Mouse (Mus musculus) midbrain, postnatal 0 days (tissue): ENCODE data around the gene Ndufs6. TPM values are rescaled to one million over a fixed set of nuclear protein-coding genes. Genes with fewer than 3 reads are reported as not detected.
A peak's percentile ranks its signal among the peaks of the same experiment; 100 is the strongest.

Experiments used
- ATAC-seq: fragments of 200-750 bp; cut with Nextera tagmentation; 2 replicates; pipeline ENCODE4 v1.8.0; 2017; ENCODE audit warnings: moderate number of reproducible peaks, mild to moderate bottlenecking, moderate TSS enrichment, moderate library complexity; ENCODE audit not compliant: low FRiP score
- DNase-seq: peaks from one replicate; pipeline ENCODE4 v3.0.0-alpha.2; 2015; ENCODE audit warnings: low spot score
- H3K27ac ChIP-seq: fragments of 300-500 bp; sonication (generic); 2 replicates; pipeline ENCODE4 v1.5.1; 2014; ENCODE audit warnings: low read depth, mild to moderate bottlenecking, low read length, mixed read lengths
- H3K27me3 ChIP-seq: fragments of 300-500 bp; sonication (generic); 2 replicates; pipeline ENCODE4 v1.6.1; 2014; ENCODE audit warnings: low read length, control low read depth, mixed read lengths; ENCODE audit not compliant: insufficient read depth
- H3K36me3 ChIP-seq: fragments of 300-500 bp; sonication (generic); 2 replicates; pipeline ENCODE4 v1.6.1; 2014; ENCODE audit warnings: low read length, control low read depth, mixed read lengths; ENCODE audit not compliant: insufficient read depth
- H3K4me1 ChIP-seq: fragments of 300-500 bp; sonication (generic); 2 replicates; pipeline ENCODE4 v1.6.1; 2014; ENCODE audit warnings: mild to moderate bottlenecking, control low read depth, antibody characterized with exemption, low read length, mixed read lengths; ENCODE audit not compliant: insufficient read depth
- H3K4me2 ChIP-seq: fragments of 300-500 bp; sonication (generic); 2 replicates; pipeline ENCODE4 v1.6.1; 2014; ENCODE audit warnings: low read depth, mild to moderate bottlenecking, low read length, mixed read lengths; ENCODE audit not compliant: poor library complexity, severe bottlenecking
- H3K4me3 ChIP-seq: fragments of 300-500 bp; sonication (generic); 2 replicates; pipeline ENCODE4 v1.5.1; 2014; ENCODE audit warnings: low read depth, mild to moderate bottlenecking, low read length, moderate library complexity
- H3K9ac ChIP-seq: fragments of 300-500 bp; sonication (generic); replicated peaks from 2 replicates; pipeline ENCODE4 v1.6.1; 2014; ENCODE audit warnings: mild to moderate bottlenecking, low read length, moderate library complexity, mixed read lengths; ENCODE audit not compliant: poor library complexity, severe bottlenecking
- H3K9me3 ChIP-seq: fragments of 300-500 bp; sonication (generic); 2 replicates; pipeline ENCODE4 v1.6.1; 2016; ENCODE audit warnings: low read length, control low read depth
- CTCF ChIP-seq: IDR thresholded peaks from 2 replicates; pipeline ENCODE4 v1.5.1; 2016; ENCODE audit warnings: antibody characterized with exemption, mild to moderate bottlenecking
- WGBS: fragments of 180-500 bp; shearing (Covaris S2); extraction: QIAGEN DNeasy Blood & Tissue Kit; methylation state at CpG from one replicate; pipeline ENCODE4 v1.1.7; 2014; 5-methylcytosine and 5-hydroxymethylcytosine counted together
- polyA plus RNA-seq: library from polyadenylated mRNA; unstranded; fragments of >200 nt; fragmentation: Nextera tagmentation; extraction: Ambion mirVana; gene quantifications from 2 replicates; pipeline ENCODE4 v1.2.1, GENCODE M21; 2015
- total RNA-seq: library from RNA; depleted of rRNA; stranded (reverse); fragments of >200 nt; gene quantifications from 2 replicates; pipeline ENCODE4 v1.2.3, GENCODE M21; 2014

The Ndufs6 gene
- total and polyA plus RNA-seq, 2 experiments from 2014 or later = 132 to 477 TPM

DNA sequence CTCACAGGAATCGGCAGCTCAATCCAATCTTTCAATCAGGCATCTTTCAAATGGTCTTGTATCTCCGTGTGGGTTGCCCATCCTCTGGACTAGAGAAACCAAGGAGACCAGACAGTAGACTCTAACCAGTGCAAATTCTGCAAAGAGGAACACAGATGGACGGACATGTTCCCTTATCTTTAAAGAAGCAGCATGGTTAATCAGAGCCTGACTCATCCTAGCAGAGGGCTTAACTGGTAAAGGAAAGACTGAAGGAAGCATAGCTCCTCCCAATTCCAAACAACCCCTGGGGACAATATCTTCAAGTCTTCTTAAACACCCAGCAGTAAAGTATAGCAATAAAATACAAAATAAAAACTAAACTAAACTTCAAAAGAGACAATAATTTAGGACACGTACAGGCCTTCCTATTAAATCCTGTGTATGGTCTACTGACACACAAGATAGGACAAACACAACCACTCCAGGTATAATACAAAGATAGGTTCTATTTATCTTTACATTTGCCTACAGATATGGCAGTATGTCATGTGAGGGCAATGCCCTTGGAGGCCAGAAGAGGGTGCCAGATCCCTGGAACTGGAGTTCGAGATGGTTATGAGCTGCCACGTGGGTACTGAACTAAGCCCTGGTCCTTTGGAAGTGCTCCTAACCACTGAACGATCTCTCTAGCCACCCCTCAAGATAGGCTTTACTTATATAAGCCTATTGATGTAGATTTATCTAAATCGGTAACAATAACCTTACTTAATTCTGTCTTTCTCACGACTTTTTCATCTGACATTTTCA lies 17.0 kb upstream of the Ndufs6 start:
- WGBS = 80% methylated on average over 9 of the region's 9 CpGs
- ATAC-seq (no peak), DNase-seq (no peak)
- H3K9ac ChIP-seq = no peak overlapping the region
- H3K27ac ChIP-seq = no peak overlapping the region
- H3K27me3 ChIP-seq = no peaks in the 10 kb centered on the region
- no peak overlapping the region for H3K4me3 ChIP-seq
- no peaks in the 10 kb centered on the region for H3K4me1 ChIP-seq
- no peak overlapping the region for H3K4me2 ChIP-seq
- no peaks in the 10 kb centered on the region for H3K9me3 ChIP-seq
- peak; percentile 33; the same call in 1 of the 2 replicates for TF ChIP-seq CTCF
- no peaks in the 10 kb centered on the region for H3K36me3 ChIP-seq

GRCm38 (mm10) chr13:73336753-73337152 lies 8.4 kb upstream of the Ndufs6 start:
- 58% methylated on average over 7 of the region's 7 CpGs for WGBS
- no peak for TF ChIP-seq CTCF
- Histone ChIP-seq H3K4me1 (peaks cover 1% of the 10 kb centered on the region; the same call in 1 of the 2 replicates), H3K4me3 (no peak overlapping the region), H3K9ac (no peak overlapping the region), H3K4me2 (no peak overlapping the region), H3K27ac (no peak overlapping the region), H3K9me3 (no peaks in the 10 kb centered on the region), H3K27me3 (no peaks in the 10 kb centered on the region), H3K36me3 (no peaks in the 10 kb centered on the region)
- peak; percentile 2 for DNase-seq
- no peak for ATAC-seq

- H3K9ac ChIP-seq = peak overlapping the region; percentile 80
- ATAC-seq = no peak
- H3K27ac ChIP-seq = peak overlapping the region; percentile 82; the same call in 1 of the 2 replicates
- WGBS = 70% methylated on average over 3 of the region's 3 CpGs
- no peak for TF ChIP-seq CTCF
- peak overlapping the region; percentile 88 for H3K4me3 ChIP-seq
- H3K9me3 ChIP-seq = no peaks in the 10 kb centered on the region
- peaks cover 9% of the 10 kb centered on the region; the same call in 1 of the 2 replicates for H3K4me1 ChIP-seq
- no peak for DNase-seq
- peak overlapping the region; percentile 94 for H3K4me2 ChIP-seq
- H3K27me3 ChIP-seq = no peaks in the 10 kb centered on the region
- no peaks in the 10 kb centered on the region for H3K36me3 ChIP-seq
These were observed 3.4 kb upstream of the Ndufs6 start for GRCm38 (mm10) chr13:73331736-73332135.

DNA sequence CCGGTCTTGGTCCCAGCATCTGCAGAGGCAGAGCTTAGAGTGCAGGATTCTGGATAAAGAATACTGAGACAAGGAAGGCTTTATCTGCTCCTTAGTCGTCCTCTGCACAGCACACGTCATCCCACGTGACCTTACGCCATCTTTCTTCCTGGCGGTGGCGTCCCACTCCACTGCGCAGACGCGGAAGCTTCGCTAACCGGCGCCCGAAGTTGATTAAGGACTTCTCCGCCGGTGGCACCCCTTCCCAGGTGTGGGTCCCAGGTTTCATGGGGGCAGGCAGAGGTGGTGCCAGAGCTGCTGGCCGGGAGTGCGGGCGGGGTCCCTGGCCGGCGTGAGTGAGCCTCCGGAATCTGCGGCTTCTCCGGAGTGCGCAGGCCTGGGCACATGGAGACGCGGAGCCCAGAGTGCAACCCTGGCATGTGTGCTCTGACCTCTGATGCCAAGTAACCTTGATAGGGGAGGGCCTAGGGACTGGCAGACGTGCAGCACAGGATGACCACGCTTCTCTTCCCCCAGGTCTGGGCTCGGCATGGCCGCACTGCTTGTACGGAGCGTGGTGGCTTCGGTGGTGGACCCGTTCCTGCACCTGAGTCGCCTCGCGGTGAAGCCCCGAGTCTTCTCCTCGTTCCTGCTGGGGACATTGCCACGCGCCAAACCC lies 2.6 kb upstream of the Ndufs6 start:
- DNase-seq (peak; percentile 93), ATAC-seq (peak; percentile 90)
- peak overlapping the region; percentile 82 for H3K27ac ChIP-seq
- H3K4me2 ChIP-seq = peak overlapping the region; percentile 94
- no peak for TF ChIP-seq CTCF
- H3K4me3 ChIP-seq = peak overlapping the region; percentile 88
- no peaks in the 10 kb centered on the region for H3K36me3 ChIP-seq
- H3K4me1 ChIP-seq = peaks cover 9% of the 10 kb centered on the region; the same call in 1 of the 2 replicates
- H3K9ac ChIP-seq = peak overlapping the region; percentile 80
- no peaks in the 10 kb centered on the region for H3K9me3 ChIP-seq
- under 1% methylated on average over 42 of the region's 42 CpGs for WGBS
- no peaks in the 10 kb centered on the region for H3K27me3 ChIP-seq

DNA sequence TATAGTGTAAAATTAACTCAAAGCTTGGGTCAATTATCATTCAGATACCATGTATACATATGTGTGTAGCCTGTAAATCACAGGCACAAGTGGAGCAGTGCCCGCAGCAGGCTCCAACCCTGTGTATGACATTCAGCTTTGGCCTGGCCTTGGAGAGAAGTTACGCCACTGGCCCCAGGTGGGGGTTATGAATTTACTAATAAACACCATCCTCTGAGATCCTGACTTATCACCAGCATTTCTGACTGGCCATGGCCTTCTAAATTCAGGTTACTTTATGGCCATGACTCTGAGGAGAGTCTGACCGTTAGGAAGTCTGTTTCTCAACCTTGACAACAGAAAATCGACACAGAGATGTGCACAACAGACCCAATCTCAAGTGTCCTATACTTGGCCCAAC lies 4.9 kb downstream of the Ndufs6 start:
- Histone ChIP-seq H3K4me2 (no peak overlapping the region), H3K27ac (no peak overlapping the region), H3K4me1 (peaks cover 3% of the 10 kb centered on the region; the same call in 1 of the 2 replicates), H3K36me3 (peaks cover 50% of the 10 kb centered on the region), H3K27me3 (no peaks in the 10 kb centered on the region), H3K9me3 (no peaks in the 10 kb centered on the region), H3K4me3 (no peak overlapping the region), H3K9ac (no peak overlapping the region)
- no peak for ATAC-seq
- DNase-seq = no peak
- no peak for TF ChIP-seq CTCF
- 94% methylated on average over 4 of the region's 4 CpGs for WGBS

- H3K9ac ChIP-seq = no peak overlapping the region
- peaks cover 56% of the 10 kb centered on the region for H3K36me3 ChIP-seq
- TF ChIP-seq CTCF = no peak
- no peak overlapping the region for H3K27ac ChIP-seq
- ATAC-seq (no peak), DNase-seq (no peak)
- H3K27me3 ChIP-seq = no peaks in the 10 kb centered on the region
- no peak overlapping the region for H3K4me2 ChIP-seq
- WGBS = 91% methylated on average over 10 of the region's 10 CpGs
- H3K4me3 ChIP-seq = no peak overlapping the region
- H3K9me3 ChIP-seq = no peaks in the 10 kb centered on the region
- peaks cover 3% of the 10 kb centered on the region; the same call in 1 of the 2 replicates for H3K4me1 ChIP-seq
These were observed 5.7 kb downstream of the Ndufs6 start for GRCm38 (mm10) chr13:73322626-73323025.
